ENCODE assay signal across 8 mouse cellular contexts in genomic region chr5:24029331-24029771, GRCm38 (mm10). TPM values are rescaled to one million over a fixed set of nuclear protein-coding genes. Genes with fewer than 3 reads are reported as not detected.
DNase-seq lines count a peak whose midpoint lies in the region; ATAC-seq and TF ChIP-seq lines count a peak whose summit lies in the region.

No protein-coding gene starts in this region.

- WGBS in forebrain, embryonic 16.5 days: under 1% methylated on average over 11 of the region's 11 CpGs
- 6% methylated on average over 11 of the region's 11 CpGs for WGBS in limb, embryonic 10.5 days
- WGBS in midbrain, embryonic 11.5 days: 6% methylated on average over 11 of the region's 11 CpGs
- WGBS in spleen, adult 2 months: 4% methylated on average over 11 of the region's 11 CpGs

- no peak; the same call in 1 of the 2 replicates for TF ChIP-seq CTCF in spleen, adult 2 months (IDR thresholded peaks at IDR 0.05; ENCODE audit: extremely low read depth, insufficient read depth, insufficient read length, insufficient replicate concordance)

- peak; percentile 52 for ATAC-seq in forebrain, embryonic 16.5 days
- no peak for ATAC-seq in midbrain, embryonic 11.5 days (ENCODE audit: low FRiP score)

- peak overlapping the region; percentile 82; the same call in 1 of the 2 replicates for H3K27ac ChIP-seq in forebrain, embryonic 16.5 days (ENCODE audit: low read length)
- peak overlapping the region; percentile 87 for H3K27ac ChIP-seq in limb, embryonic 10.5 days
- no peak overlapping the region for H3K27ac ChIP-seq in midbrain, embryonic 11.5 days (ENCODE audit: low read depth, low read length)
- H3K27ac ChIP-seq in spleen, adult 2 months (ENCODE audit: insufficient read depth, low read length): peak overlapping the region; percentile 94; the same call in 1 of the 2 replicates

- H3K27me3 ChIP-seq in forebrain, embryonic 16.5 days (replicated peaks; ENCODE audit: control insufficient read depth, insufficient read depth, low read length): no peaks in the 10 kb centered on the region
- no peaks in the 10 kb centered on the region for H3K27me3 ChIP-seq in limb, embryonic 10.5 days (ENCODE audit: low read depth, poor library complexity, severe bottlenecking)
- H3K27me3 ChIP-seq in midbrain, embryonic 11.5 days (ENCODE audit: control insufficient read depth, insufficient read depth, low read length): no peaks in the 10 kb centered on the region
- no peaks in the 10 kb centered on the region for H3K27me3 ChIP-seq in spleen, adult 2 months (ENCODE audit: control insufficient read depth, insufficient read depth, low read length)

- H3K9me3 ChIP-seq in forebrain, embryonic 16.5 days (ENCODE audit: control insufficient read depth, low read length): no peaks in the 10 kb centered on the region
- no peaks in the 10 kb centered on the region for H3K9me3 ChIP-seq in limb, embryonic 10.5 days (replicated peaks)
- no peaks in the 10 kb centered on the region for H3K9me3 ChIP-seq in midbrain, embryonic 11.5 days (ENCODE audit: control insufficient read depth, low read length)

- H3K4me2 ChIP-seq in forebrain, embryonic 16.5 days (ENCODE audit: low read length): peak overlapping the region; percentile 71
- H3K4me2 ChIP-seq in midbrain, embryonic 11.5 days: peak overlapping the region; percentile 91

- peak overlapping the region; percentile 61 for H3K4me3 ChIP-seq in forebrain, embryonic 16.5 days (replicated peaks; ENCODE audit: low read length)
- H3K4me3 ChIP-seq in limb, embryonic 10.5 days: peak overlapping the region; percentile 88
- peak overlapping the region; percentile 79 for H3K4me3 ChIP-seq in midbrain, embryonic 11.5 days (ENCODE audit: low read depth, low read length)
- peak overlapping the region; percentile 98 for H3K4me3 ChIP-seq in spleen, adult 2 months (ENCODE audit: extremely low read depth, insufficient read depth, insufficient read length)

- H3K36me3 ChIP-seq in forebrain, embryonic 16.5 days (ENCODE audit: control insufficient read depth, insufficient read depth): no peaks in the 10 kb centered on the region
- no peaks in the 10 kb centered on the region for H3K36me3 ChIP-seq in limb, embryonic 10.5 days
- H3K36me3 ChIP-seq in midbrain, embryonic 11.5 days (ENCODE audit: control insufficient read depth, insufficient read depth, low read length): no peaks in the 10 kb centered on the region
- H3K36me3 ChIP-seq in spleen, adult 2 months (ENCODE audit: control insufficient read depth, insufficient read depth, low read length): no peaks in the 10 kb centered on the region

- H3K9ac ChIP-seq in forebrain, embryonic 16.5 days (replicated peaks; ENCODE audit: low read depth, low read length): peak overlapping the region; percentile 77
- peak overlapping the region; percentile 90 for H3K9ac ChIP-seq in midbrain, embryonic 11.5 days (ENCODE audit: low read length)

- peak; percentile 15 for DNase-seq in gastrocnemius, postnatal 10 days
- DNase-seq in gastrocnemius, adult 8-10 months (ENCODE audit: low spot score in 2 of 2): no peak
- DNase-seq in cerebellum, adult 18-20 months: peak; percentile 37 to 40
- peak; percentile 84 for DNase-seq in induced T-regulatory cell, adult 2 months (ENCODE audit: low read depth)
- peak; percentile 68 for DNase-seq in limb, embryonic 10.5 days (ENCODE audit: low spot score)
- DNase-seq in midbrain, embryonic 11.5 days (ENCODE audit: low spot score, missing footprints): peak; percentile 95
- peak; percentile 55 to 58 for DNase-seq in spleen, adult 2 months (ENCODE audit: low read depth in 1 of 2, low spot score in 2 of 2)

- H3K4me1 ChIP-seq in forebrain, embryonic 16.5 days (replicated peaks; ENCODE audit: control insufficient read depth, insufficient read depth, low read length): peaks cover 8% of the 10 kb centered on the region
- H3K4me1 ChIP-seq in limb, embryonic 10.5 days: peaks cover 8% of the 10 kb centered on the region
- H3K4me1 ChIP-seq in midbrain, embryonic 11.5 days (ENCODE audit: control insufficient read depth, insufficient read depth, low read length): peaks cover 6% of the 10 kb centered on the region
- peaks cover 3% of the 10 kb centered on the region; the same call in 1 of the 2 replicates for H3K4me1 ChIP-seq in spleen, adult 2 months (ENCODE audit: control insufficient read depth, insufficient read depth, insufficient read length)

- no peak for TF ChIP-seq POLR2A in spleen, adult 2 months (IDR thresholded peaks at IDR 0.05; ENCODE audit: low read depth, low read length)

RNA-seq across cellular contexts. Expression of gene Fam126a, which starts 1.1 kb away (rescaled TPM):
- 10 to 100 TPM; 15.9 to 20.0 TPM for total RNA-seq in gastrocnemius, postnatal 10 days (2021)
- total RNA-seq in gastrocnemius, adult 8-10 months (2022): 1 to 10 TPM; 4.1 to 5.9 (median 4.7) TPM
- 49.9 and 60.2 TPM in 2 replicates for polyA plus RNA-seq in forebrain, embryonic 16.5 days (2015; fragmentation: Nextera tagmentation; extraction: Ambion mirVana)
- polyA plus RNA-seq in limb, embryonic 10.5 days (2016; fragmentation: Nextera tagmentation; extraction: Ambion mirVana): 15.8 and 23.3 TPM in 2 replicates
- polyA plus RNA-seq in midbrain, embryonic 11.5 days (2014; fragmentation: Nextera tagmentation; extraction: Ambion mirVana): 34.3 and 36.0 TPM in 2 replicates
- polyA plus RNA-seq in spleen, adult 2 months (2012; rRNA removed): 5.0 and 6.0 TPM in 2 replicates

Comparison
In these comparisons a context has a peak if more than half of its experiments do, and no peak if none do; other contexts are left out.
1. DNase-seq: peak in gastrocnemius, postnatal 10 days (single experiment), cerebellum, adult 18-20 months (2 of 2), induced T-regulatory cell, adult 2 months (single experiment), limb, embryonic 10.5 days (single experiment), midbrain, embryonic 11.5 days (single experiment) and spleen, adult 2 months (2 of 2); none in gastrocnemius, adult 8-10 months (0 of 2).
2. Peak in every context shown above with its lines, with median percentiles within 50 percentile points of each other: H3K4me3 ChIP-seq.